Mouse (Mus musculus): ENCODE measurements around the gene Cd81. TPM values are rescaled to one million over a fixed set of nuclear protein-coding genes. Genes with fewer than 3 reads are reported as not detected.
A peak's percentile ranks its signal among the peaks of the same experiment; 100 is the strongest.

Gene Cd81
- total RNA-seq, 2 experiments from 2014 or later = 203 to 214 TPM

- ATAC-seq (replicated peaks; ENCODE audit: low FRiP score, low TSS enrichment, poor library complexity, severe bottlenecking) = no peak
Observed at GRCm38 (mm10) chr7:143044049-143044825, 8.3 kb upstream of the Cd81 start.

GRCm38 (mm10) chr7:143044826-143045206, 7.7 kb upstream of the Cd81 start:
- no peak for ATAC-seq (replicated peaks; ENCODE audit: low FRiP score, low TSS enrichment, poor library complexity, severe bottlenecking)

- ATAC-seq (replicated peaks; ENCODE audit: low FRiP score, low TSS enrichment, poor library complexity, severe bottlenecking) = no peak
Observed at GRCm38 (mm10) chr7:143046358-143046757, 6.2 kb upstream of the Cd81 start.

- ATAC-seq (replicated peaks; ENCODE audit: low FRiP score, low TSS enrichment, poor library complexity, severe bottlenecking) = no peak
Observed at GRCm38 (mm10) chr7:143049331-143049730, 3.2 kb upstream of the Cd81 start.

GRCm38 (mm10) chr7:143049841-143050816, 2.4 kb upstream of the Cd81 start:
- no peak for ATAC-seq (replicated peaks; ENCODE audit: low FRiP score, low TSS enrichment, poor library complexity, severe bottlenecking)

GRCm38 (mm10) chr7:143051316-143051715, 1.2 kb upstream of the Cd81 start:
- peak; percentile 35 for ATAC-seq (replicated peaks; ENCODE audit: low FRiP score, low TSS enrichment, poor library complexity, severe bottlenecking)

- ATAC-seq (replicated peaks; ENCODE audit: low FRiP score, low TSS enrichment, poor library complexity, severe bottlenecking) = peak; percentile 17
Observed at GRCm38 (mm10) chr7:143053008-143053899, 715 bp downstream of the Cd81 start.

- ATAC-seq (replicated peaks; ENCODE audit: low FRiP score, low TSS enrichment, poor library complexity, severe bottlenecking) = no peak
Observed at GRCm38 (mm10) chr7:143053961-143054611, 1.5 kb downstream of the Cd81 start.

GRCm38 (mm10) chr7:143054612-143054965, 2.0 kb downstream of the Cd81 start:
- no peak for ATAC-seq (replicated peaks; ENCODE audit: low FRiP score, low TSS enrichment, poor library complexity, severe bottlenecking)

GRCm38 (mm10) chr7:143055001-143055400, 2.5 kb downstream of the Cd81 start:
- no peak for ATAC-seq (replicated peaks; ENCODE audit: low FRiP score, low TSS enrichment, poor library complexity, severe bottlenecking)

- no peak for ATAC-seq (replicated peaks; ENCODE audit: low FRiP score, low TSS enrichment, poor library complexity, severe bottlenecking)
Observed at GRCm38 (mm10) chr7:143055499-143056186, 3.1 kb downstream of the Cd81 start.

- no peak for ATAC-seq (replicated peaks; ENCODE audit: low FRiP score, low TSS enrichment, poor library complexity, severe bottlenecking)
Observed at GRCm38 (mm10) chr7:143057023-143057422, 4.5 kb downstream of the Cd81 start.

- peak; percentile 67 for ATAC-seq (replicated peaks; ENCODE audit: low FRiP score, low TSS enrichment, poor library complexity, severe bottlenecking)
Observed at GRCm38 (mm10) chr7:143057667-143058220, 5.2 kb downstream of the Cd81 start.

- ATAC-seq (replicated peaks; ENCODE audit: low FRiP score, low TSS enrichment, poor library complexity, severe bottlenecking) = no peak
Observed at GRCm38 (mm10) chr7:143058221-143058697, 5.7 kb downstream of the Cd81 start.

GRCm38 (mm10) chr7:143059202-143059870, 6.8 kb downstream of the Cd81 start:
- no peak for ATAC-seq (replicated peaks; ENCODE audit: low FRiP score, low TSS enrichment, poor library complexity, severe bottlenecking)

GRCm38 (mm10) chr7:143062704-143063103, 10.2 kb downstream of the Cd81 start:
- no peak for ATAC-seq (replicated peaks; ENCODE audit: low FRiP score, low TSS enrichment, poor library complexity, severe bottlenecking)

GRCm38 (mm10) chr7:143064226-143064625, 11.7 kb downstream of the Cd81 start:
- no peak for ATAC-seq (replicated peaks; ENCODE audit: low FRiP score, low TSS enrichment, poor library complexity, severe bottlenecking)

- no peak for ATAC-seq (replicated peaks; ENCODE audit: low FRiP score, low TSS enrichment, poor library complexity, severe bottlenecking)
Observed at GRCm38 (mm10) chr7:143065692-143066091, 13.2 kb downstream of the Cd81 start.
